Mouse (Mus musculus) midbrain, embryonic 15.5 days (tissue): ENCODE results near the gene Atp1a4. TPM values are rescaled to one million over a fixed set of nuclear protein-coding genes. Genes with fewer than 3 reads are reported as not detected.

Source experiments
- ATAC-seq: fragments of 200-750 bp; cut with Nextera tagmentation; replicated peaks from 2 replicates; pipeline ENCODE4 v1.8.0; 2017; ENCODE audit warnings: moderate TSS enrichment
- H3K27ac ChIP-seq: fragments of 300-500 bp; sonication (generic); 2 replicates; pipeline ENCODE4 v1.5.1; 2015; ENCODE audit warnings: mild to moderate bottlenecking, inconsistent platforms
- H3K27me3 ChIP-seq: fragments of 300-500 bp; sonication (generic); replicated peaks from 2 replicates; pipeline ENCODE4 v1.6.1; 2015; ENCODE audit warnings: inconsistent platforms
- H3K36me3 ChIP-seq: fragments of 300-500 bp; sonication (generic); replicated peaks from 2 replicates; pipeline ENCODE4 v1.6.1; 2015; ENCODE audit warnings: inconsistent platforms
- H3K4me1 ChIP-seq: fragments of 300-500 bp; sonication (generic); 2 replicates; pipeline ENCODE4 v1.6.1; 2015; ENCODE audit warnings: inconsistent platforms
- H3K4me2 ChIP-seq: fragments of 300-500 bp; sonication (generic); 2 replicates; pipeline ENCODE4 v1.6.1; 2015; ENCODE audit warnings: inconsistent platforms, mild to moderate bottlenecking, moderate library complexity
- H3K4me3 ChIP-seq: fragments of 300-500 bp; sonication (generic); 2 replicates; pipeline ENCODE4 v1.5.1; 2015; ENCODE audit warnings: mild to moderate bottlenecking, inconsistent platforms
- H3K9ac ChIP-seq: fragments of 300-500 bp; sonication (generic); 2 replicates; pipeline ENCODE4 v1.6.1; 2015; ENCODE audit warnings: mild to moderate bottlenecking, inconsistent platforms
- H3K9me3 ChIP-seq: fragments of 300-500 bp; sonication (generic); 2 replicates; pipeline ENCODE4 v1.6.1; 2016; ENCODE audit warnings: inconsistent platforms
- WGBS: fragments of 180-500 bp; shearing (Covaris S2); methylation state at CpG from one replicate; pipeline ENCODE4 v1.1.7; 2015; ENCODE audit warnings: mixed read lengths; 5-methylcytosine and 5-hydroxymethylcytosine counted together
- polyA plus RNA-seq: library from polyadenylated mRNA; unstranded; fragments of >200 nt; fragmentation: Nextera tagmentation; extraction: Ambion mirVana; gene quantifications from 2 replicates; pipeline ENCODE4 v1.2.1, GENCODE M21; 2015

The Atp1a4 gene
- polyA plus RNA-seq, 1 experiment from 2014 or later = not detected

GRCm38 (mm10) chr1:172243547-172244205, 14.5 kb downstream of the Atp1a4 start:
- ATAC-seq = no peak
- H3K36me3 ChIP-seq = no peaks in the 10 kb centered on the region
- no peak overlapping the region for H3K27ac ChIP-seq
- no peak overlapping the region for H3K4me3 ChIP-seq
- WGBS = 34% methylated on average over 16 of the region's 16 CpGs
- H3K9me3 ChIP-seq = no peaks in the 10 kb centered on the region
- H3K9ac ChIP-seq = no peak overlapping the region
- no peaks in the 10 kb centered on the region for H3K27me3 ChIP-seq
- no peaks in the 10 kb centered on the region for H3K4me1 ChIP-seq
- H3K4me2 ChIP-seq = no peak overlapping the region

DNA sequence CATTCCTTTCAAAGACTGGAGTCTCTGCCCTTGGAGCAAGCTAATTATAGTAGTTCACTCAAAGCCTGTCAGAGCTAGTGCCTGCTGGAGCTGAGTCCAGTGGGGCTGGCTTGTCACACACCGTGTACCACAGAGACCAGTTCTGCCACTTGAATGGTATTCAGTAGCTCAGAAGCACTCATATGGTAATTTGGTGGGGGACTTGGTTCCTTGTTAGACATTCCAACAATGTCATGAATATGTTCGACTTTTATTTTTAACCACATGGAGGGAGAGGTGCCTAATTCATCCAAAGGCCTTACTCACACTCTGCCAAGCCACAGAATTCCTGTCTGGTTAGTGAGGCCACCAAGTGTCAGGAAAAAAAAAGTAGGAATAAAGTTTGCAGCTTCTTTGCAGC, 15.8 kb downstream of the Atp1a4 start:
- no peak overlapping the region for H3K9ac ChIP-seq
- H3K36me3 ChIP-seq = no peaks in the 10 kb centered on the region
- H3K4me3 ChIP-seq = no peak overlapping the region
- no peaks in the 10 kb centered on the region for H3K9me3 ChIP-seq
- ATAC-seq = peak; percentile 76
- H3K4me2 ChIP-seq = no peak overlapping the region
- H3K27me3 ChIP-seq = no peaks in the 10 kb centered on the region
- 15% methylated on average over 2 of the region's 2 CpGs for WGBS
- 0 out of 2 replicates have a peak overlapping the region, but pooled peaks have one; percentile 5 for H3K27ac ChIP-seq
- H3K4me1 ChIP-seq = no peaks in the 10 kb centered on the region

DNA sequence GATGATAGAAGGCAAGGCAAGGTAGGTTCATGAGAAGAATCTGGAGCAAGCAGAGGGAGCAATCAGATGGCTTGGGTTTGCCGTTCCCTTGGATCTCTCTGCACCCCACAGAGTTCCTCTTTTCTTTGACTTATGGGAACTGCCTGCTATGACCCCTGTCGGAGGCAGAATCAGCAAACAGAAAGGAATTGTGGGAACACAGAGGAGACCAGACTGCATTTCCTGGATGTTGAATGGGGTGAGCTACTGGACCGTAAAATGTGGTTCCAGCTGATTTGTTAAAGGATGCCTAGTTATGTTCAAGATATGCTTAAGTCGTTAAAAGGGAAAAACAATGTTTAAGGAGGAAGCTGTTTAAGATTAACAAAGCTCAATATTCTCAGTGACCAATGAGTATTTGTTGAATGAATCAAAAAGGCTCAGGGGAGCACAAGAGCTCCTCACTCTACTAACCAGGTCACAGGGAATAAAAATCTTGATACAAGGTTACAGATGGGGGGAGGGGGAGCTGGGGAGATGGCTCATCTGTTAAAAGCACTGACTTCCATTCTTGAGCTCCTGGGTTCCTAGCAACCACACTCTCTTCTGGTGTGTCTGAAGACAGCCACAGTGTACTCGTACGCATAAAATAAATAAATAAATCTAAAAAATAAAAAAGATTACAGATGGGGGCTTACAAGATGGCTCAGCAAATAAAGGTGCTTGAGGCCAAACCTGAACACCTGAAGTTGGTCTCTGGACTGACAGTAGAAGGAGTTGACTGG, 17.1 kb downstream of the Atp1a4 start:
- 28% methylated on average over 6 of the region's 6 CpGs for WGBS
- Histone ChIP-seq H3K27me3 (no peaks in the 10 kb centered on the region), H3K4me2 (no peak overlapping the region), H3K4me1 (no peaks in the 10 kb centered on the region), H3K36me3 (no peaks in the 10 kb centered on the region), H3K9me3 (no peaks in the 10 kb centered on the region), H3K9ac (no peak overlapping the region), H3K4me3 (no peak overlapping the region), H3K27ac (no peak overlapping the region)
- ATAC-seq = no peak

GRCm38 (mm10) chr1:172229215-172229614, 29.0 kb downstream of the Atp1a4 start:
- 91% methylated on average over 1 of the region's 1 CpGs for WGBS
- Histone ChIP-seq H3K4me2 (no peak overlapping the region), H3K36me3 (no peaks in the 10 kb centered on the region), H3K9ac (no peak overlapping the region), H3K27ac (no peak overlapping the region), H3K4me3 (no peak overlapping the region), H3K4me1 (no peaks in the 10 kb centered on the region), H3K9me3 (no peaks in the 10 kb centered on the region), H3K27me3 (no peaks in the 10 kb centered on the region)
- ATAC-seq = no peak

DNA sequence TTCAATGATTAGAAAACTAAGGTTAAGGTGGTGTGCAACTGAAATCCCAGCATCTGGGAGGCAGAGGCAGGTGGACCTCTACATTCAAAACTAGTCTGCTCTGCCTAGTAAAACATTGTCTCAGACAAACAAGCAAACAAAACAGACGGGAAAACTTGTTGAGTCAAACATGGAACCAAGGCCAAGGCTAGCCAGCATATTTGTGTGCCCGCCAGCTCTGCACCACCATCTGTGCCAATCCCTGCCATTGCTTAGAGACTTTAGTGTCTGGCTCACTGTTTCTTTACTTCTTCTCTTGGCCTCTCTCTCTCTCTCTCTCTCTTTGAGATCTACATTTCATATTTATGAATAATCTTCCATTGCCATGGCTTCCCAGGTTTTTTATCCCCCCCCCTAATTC, 30.0 kb downstream of the Atp1a4 start:
- no peaks in the 10 kb centered on the region for H3K9me3 ChIP-seq
- H3K4me2 ChIP-seq = no peak overlapping the region
- no peaks in the 10 kb centered on the region for H3K36me3 ChIP-seq
- H3K27me3 ChIP-seq = no peaks in the 10 kb centered on the region
- 81% methylated on average over 2 of the region's 2 CpGs for WGBS
- H3K4me3 ChIP-seq = no peak overlapping the region
- no peak overlapping the region for H3K27ac ChIP-seq
- no peak for ATAC-seq
- no peak overlapping the region for H3K9ac ChIP-seq
- H3K4me1 ChIP-seq = no peaks in the 10 kb centered on the region

GRCm38 (mm10) chr1:172221297-172222063, 36.7 kb downstream of the Atp1a4 start:
- Histone ChIP-seq H3K4me3 (no peak overlapping the region), H3K9ac (no peak overlapping the region), H3K36me3 (no peaks in the 10 kb centered on the region), H3K4me2 (no peak overlapping the region), H3K4me1 (peaks cover 20% of the 10 kb centered on the region), H3K27me3 (no peaks in the 10 kb centered on the region), H3K9me3 (no peaks in the 10 kb centered on the region), H3K27ac (no peak overlapping the region)
- no peak for ATAC-seq
- 42% methylated on average over 11 of the region's 11 CpGs for WGBS

DNA sequence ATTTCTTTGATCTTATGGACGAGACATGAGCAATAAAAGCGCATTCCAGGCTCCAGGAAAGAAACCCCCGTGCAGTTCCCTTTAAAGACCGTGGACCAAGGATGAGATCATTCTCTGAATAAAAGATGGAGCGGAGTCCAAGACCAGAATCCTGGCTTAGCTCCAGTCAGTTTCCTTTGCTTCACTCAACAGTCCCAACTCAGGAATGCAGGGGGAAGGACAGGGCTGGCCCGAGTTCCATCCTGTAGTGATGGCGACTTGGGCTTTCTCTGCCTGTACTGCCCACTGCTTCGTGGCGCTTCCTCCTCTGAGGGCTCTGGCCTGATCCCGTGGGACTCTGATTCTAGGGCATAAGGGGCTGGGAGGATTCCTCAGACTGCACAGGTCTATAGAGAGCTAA, 37.8 kb downstream of the Atp1a4 start:
- Histone ChIP-seq H3K4me1 (peaks cover 20% of the 10 kb centered on the region), H3K27ac (peak overlapping the region; percentile 42; the same call in 1 of the 2 replicates), H3K4me2 (no peak overlapping the region)

DNA sequence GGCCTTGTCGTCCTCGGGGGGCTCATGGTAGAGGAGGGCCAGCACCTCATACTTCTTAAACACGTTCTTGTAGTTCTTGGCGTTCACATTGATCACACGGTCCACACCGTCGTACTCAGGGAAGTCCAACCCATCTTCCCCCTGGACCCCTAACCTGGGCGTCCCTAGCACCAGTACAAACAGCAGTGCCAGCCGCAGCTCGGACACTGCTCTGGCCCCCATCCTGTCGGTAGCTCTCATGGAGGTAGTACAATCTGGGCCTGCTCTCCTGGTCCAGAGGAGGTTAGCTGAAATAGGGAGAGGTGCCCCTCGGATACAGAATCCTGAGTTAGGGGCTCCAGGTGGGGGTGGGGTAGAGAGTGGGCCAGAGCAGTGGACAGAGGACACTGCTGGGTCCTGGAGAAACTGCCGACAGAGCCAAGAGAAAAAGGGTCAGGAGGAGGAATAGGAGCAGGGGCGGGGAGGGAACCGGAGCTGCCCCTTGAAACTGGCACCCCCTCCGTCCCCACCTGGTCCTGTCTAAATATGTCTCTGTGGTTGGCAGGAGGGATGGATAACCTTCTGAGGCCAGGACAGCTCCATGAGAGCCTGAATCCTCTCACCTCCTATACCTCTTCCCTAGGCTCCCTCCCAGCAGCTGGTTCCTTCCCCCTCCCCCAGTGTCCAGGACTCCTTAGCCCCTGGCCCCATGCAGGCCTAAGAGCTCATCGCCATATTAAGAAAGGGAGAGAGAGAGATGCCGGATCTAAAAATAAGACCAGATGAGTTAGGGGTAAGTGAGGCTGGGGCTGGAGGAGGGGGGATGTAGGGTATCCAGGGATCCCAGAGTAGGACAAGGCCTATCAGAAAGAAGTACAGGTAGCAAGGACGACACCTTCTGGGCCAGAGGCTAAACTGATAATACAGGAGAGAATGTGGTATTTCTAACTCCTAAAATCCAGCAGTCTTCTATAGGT, 38.5 kb downstream of the Atp1a4 start, which contains the start of gene Casq1:
Casq1 (minus strand) TSS at position 418 of the 956 bp plus-strand sequence.
- Histone ChIP-seq H3K36me3 (no peaks in the 10 kb centered on the region), H3K4me2 (no peak within 1 kb of the TSS), H3K9me3 (no peaks in the 10 kb centered on the region), H3K27ac (peak within 1 kb of the TSS; percentile 42; the same call in 1 of the 2 replicates), H3K4me3 (no peak within 1 kb of the TSS), H3K27me3 (no peaks in the 10 kb centered on the region), H3K4me1 (peaks cover 20% of the 10 kb centered on the region), H3K9ac (no peak within 1 kb of the TSS)
- WGBS = 83% methylated on average over 19 of the region's 19 CpGs
- peak; percentile 12; the same call in 1 of the 2 replicates for ATAC-seq

More for the DNA sequence above, 37.8 kb downstream of the Atp1a4 start:
- peak; percentile 28; the same call in 1 of the 2 replicates for ATAC-seq
- no peaks in the 10 kb centered on the region for H3K36me3 ChIP-seq
- WGBS = 36% methylated on average over 10 of the region's 10 CpGs
- H3K27me3 ChIP-seq = no peaks in the 10 kb centered on the region
- H3K4me3 ChIP-seq = no peak overlapping the region
- no peak overlapping the region for H3K9ac ChIP-seq
- no peaks in the 10 kb centered on the region for H3K9me3 ChIP-seq

GRCm38 (mm10) chr1:172218164-172218910, 39.9 kb downstream of the Atp1a4 start:
- no peak overlapping the region for H3K27ac ChIP-seq
- 47% methylated on average over 15 of the region's 15 CpGs for WGBS
- no peak for ATAC-seq
- peaks cover 25% of the 10 kb centered on the region for H3K4me1 ChIP-seq
- no peaks in the 10 kb centered on the region for H3K27me3 ChIP-seq
- no peaks in the 10 kb centered on the region for H3K36me3 ChIP-seq
- H3K9ac ChIP-seq = no peak overlapping the region
- H3K4me3 ChIP-seq = no peak overlapping the region
- no peaks in the 10 kb centered on the region for H3K9me3 ChIP-seq
- H3K4me2 ChIP-seq = no peak overlapping the region

DNA sequence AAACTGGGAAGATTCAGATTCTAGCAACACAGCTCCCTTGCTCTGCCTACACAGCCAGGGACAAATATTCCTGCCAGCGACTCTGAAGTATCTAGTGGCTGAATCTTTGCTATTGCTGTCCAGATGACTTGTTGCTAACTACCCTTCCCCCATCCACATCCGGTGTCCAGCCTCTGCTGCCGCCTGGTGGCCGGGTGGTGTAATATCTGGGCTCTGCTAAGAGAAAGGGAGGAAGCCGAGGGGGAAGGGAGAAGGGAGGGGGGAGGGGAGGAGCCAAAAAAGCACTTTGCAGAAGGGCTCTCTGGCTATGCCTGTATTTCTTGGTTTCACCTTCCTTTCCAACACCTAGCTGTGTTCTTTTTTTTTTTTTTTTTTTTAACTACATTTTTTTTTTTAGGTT, 41.1 kb downstream of the Atp1a4 start:
- Histone ChIP-seq H3K27ac (peak overlapping the region; percentile 68; the same call in 1 of the 2 replicates), H3K4me3 (no peak overlapping the region), H3K9ac (no peak overlapping the region), H3K9me3 (no peaks in the 10 kb centered on the region), H3K4me1 (peaks cover 25% of the 10 kb centered on the region), H3K4me2 (peak overlapping the region; percentile 16; the same call in 1 of the 2 replicates), H3K27me3 (no peaks in the 10 kb centered on the region), H3K36me3 (no peaks in the 10 kb centered on the region)
- WGBS = 1% methylated on average over 5 of the region's 5 CpGs
- peak; percentile 41; the same call in 1 of the 2 replicates for ATAC-seq

GRCm38 (mm10) chr1:172214748-172215147, 43.5 kb downstream of the Atp1a4 start:
- no peak overlapping the region for H3K4me2 ChIP-seq
- H3K9ac ChIP-seq = no peak overlapping the region
- no peak overlapping the region for H3K27ac ChIP-seq
- H3K36me3 ChIP-seq = no peaks in the 10 kb centered on the region
- no peak overlapping the region for H3K4me3 ChIP-seq
- no peaks in the 10 kb centered on the region for H3K9me3 ChIP-seq
- 65% methylated on average over 3 of the region's 3 CpGs for WGBS
- no peaks in the 10 kb centered on the region for H3K27me3 ChIP-seq
- H3K4me1 ChIP-seq = peaks cover 21% of the 10 kb centered on the region
- ATAC-seq = no peak
